Mouse (Mus musculus) 3134 (cell line): ENCODE results near the gene Selenom.

Experiments
- DNase-seq: peaks from one replicate; pipeline ENCODE4 v3.0.0-alpha.2; 2011; ENCODE audit warnings: low spot score; ENCODE audit not compliant: insufficient read length; ENCODE audit errors: extremely low read depth

Gene Selenom

DNA sequence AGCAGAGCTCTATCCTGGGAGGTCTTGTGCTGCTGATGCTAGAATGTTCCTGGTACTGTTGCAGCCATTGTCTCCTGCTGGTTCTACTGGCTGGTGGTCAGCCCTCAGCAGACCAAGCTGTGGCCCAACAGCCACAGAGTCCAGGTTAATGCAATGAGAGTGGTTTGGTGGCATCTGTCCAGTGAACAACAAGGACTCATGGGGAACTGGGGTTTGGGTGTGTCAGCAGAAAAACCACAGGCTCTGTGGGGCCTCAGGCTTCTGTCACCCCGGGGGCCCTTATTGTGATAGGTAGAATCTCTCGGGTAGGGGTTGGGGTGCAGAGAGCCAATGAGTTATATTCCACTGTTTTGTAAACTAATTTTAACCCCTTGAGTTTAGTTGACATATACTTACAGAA lies 4.2 kb upstream of the Selenom start:
- no peak for DNase-seq

DNA sequence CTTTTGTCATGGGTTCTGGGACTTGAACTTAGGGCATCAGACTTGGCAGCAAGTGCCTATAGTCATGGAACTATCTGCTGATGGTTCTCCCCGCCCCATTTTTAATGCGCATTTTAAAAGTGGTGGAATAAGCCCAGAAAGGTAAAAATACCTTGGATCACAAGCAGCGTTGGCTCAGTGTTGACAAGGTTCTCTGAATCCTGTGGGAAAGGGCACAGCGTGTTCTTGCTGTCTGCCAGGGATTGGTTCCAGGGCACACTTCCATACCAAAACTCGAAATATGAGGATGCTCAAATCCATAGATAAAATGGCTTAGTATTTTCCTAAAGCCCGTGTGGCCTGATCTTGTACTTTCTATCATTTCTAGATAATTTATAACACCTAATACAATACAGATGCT lies 1.2 kb upstream of the Selenom start:
- DNase-seq, result no peak

- no peak for DNase-seq
These were observed 732 bp downstream of the Selenom start for GRCm38 (mm10) chr11:3515216-3515615.

- DNase-seq, result no peak
These were observed 1.2 kb downstream of the Selenom start for GRCm38 (mm10) chr11:3515637-3516036.

DNA sequence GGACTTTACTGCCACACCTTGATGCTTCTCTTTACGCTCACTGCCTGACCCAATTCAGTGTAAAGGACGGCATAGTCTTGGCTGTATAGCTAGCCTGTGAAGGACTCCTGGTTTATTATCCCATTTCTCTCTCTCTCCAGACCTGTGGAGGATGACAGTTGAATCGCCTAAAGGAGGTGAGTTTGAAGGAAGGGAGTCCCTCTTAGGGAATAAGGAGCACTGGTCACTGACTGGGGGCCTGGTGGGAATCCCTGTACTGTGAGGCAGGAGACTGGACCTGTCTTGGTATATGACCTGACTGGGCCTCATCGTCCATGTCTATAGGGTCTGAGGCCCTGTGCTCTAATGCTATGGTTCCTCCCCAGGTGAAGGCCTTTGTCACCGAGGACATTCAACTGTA lies 1.6 kb downstream of the Selenom start:
- DNase-seq, result no peak

- DNase-seq, result no peak
These were observed 2.7 kb downstream of the Selenom start for GRCm38 (mm10) chr11:3516859-3517845.

- no peak for DNase-seq
These were observed 3.6 kb downstream of the Selenom start for GRCm38 (mm10) chr11:3517846-3518732.

GRCm38 (mm10) chr11:3519051-3519726 lies 4.7 kb downstream of the Selenom start:
- DNase-seq, result no peak

- DNase-seq, result no peak
These were observed 5.4 kb downstream of the Selenom start for GRCm38 (mm10) chr11:3519756-3520398.

GRCm38 (mm10) chr11:3520919-3521318 lies 6.4 kb downstream of the Selenom start:
- DNase-seq, result no peak

DNA sequence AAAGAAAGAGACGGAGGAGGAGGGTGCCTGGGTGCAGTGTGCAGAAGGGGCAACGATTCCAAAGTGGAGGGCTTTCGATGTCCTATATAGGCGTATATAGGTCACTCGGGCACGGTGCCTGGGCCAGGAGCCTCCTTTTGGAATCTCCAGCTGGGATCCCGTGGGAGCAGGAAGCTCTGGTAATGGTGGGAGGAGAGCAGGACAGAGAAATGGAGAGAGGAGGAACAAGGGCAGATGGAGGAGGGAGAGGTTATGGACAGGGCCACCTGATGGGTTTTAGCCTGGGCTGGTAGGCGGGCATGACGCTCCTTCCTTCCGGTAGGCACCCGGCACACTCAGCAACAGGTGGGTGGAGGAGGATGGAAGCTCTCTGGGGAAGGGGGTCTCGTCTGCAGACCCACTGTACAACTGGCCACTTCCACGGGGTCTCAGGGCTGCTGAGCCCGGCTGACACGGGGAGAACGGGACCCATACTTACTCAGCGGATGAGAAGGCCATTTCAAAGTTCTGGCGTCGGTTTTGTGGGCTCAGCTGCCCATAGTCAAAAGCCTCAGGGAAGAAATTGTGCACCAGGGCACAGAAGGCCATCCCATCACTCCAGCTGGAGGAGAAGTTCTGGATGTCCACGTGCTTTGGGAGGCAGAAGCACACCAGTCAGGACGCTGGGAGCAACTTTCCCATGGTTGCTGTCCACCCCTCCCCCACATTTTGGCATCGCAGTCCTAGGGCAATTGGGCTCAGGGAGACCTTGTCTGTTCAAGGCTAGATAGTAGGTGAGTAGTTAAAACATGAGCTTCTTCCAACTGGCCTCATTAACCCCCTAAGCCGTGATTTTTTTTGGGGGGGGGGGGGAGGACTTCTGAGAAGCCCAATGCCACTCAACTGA lies 7.1 kb downstream of the Selenom start:
- no peak for DNase-seq

DNA sequence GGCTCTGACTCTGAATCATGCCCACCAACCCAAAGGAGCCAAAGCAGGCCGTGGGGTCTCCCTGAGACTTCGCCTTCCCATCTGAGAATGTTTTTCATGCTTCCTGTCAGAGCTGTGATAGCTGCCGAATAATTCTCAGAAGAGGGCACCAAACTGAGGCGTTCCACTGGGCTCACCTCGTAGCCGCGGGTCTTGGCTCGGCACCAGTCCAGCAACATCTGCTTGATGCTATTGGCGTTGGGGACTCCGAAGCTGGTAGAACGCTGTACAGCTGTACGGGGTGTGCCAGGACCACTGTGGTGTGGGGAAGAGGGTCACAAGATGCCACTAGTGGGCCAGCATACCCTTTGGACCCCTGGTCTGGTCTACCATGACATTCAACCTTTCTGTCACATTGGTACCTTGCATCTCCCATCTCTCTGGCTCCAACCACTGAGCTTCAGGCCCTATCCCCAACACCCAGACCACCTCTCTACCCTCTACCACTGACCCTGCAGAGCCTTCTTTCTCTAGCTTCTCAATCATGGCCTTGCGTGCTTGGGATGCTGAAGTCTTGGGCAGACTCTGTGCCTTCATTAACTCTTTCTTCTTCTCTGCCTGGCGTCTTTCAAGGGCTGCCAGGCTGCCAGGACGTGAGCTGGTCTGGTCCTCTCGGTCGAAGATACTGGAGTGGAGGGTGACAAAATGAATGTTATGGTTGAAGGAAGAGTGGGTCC lies 8.0 kb downstream of the Selenom start:
- no peak for DNase-seq

GRCm38 (mm10) chr11:3523840-3524582 lies 9.5 kb downstream of the Selenom start:
- no peak for DNase-seq

DNA sequence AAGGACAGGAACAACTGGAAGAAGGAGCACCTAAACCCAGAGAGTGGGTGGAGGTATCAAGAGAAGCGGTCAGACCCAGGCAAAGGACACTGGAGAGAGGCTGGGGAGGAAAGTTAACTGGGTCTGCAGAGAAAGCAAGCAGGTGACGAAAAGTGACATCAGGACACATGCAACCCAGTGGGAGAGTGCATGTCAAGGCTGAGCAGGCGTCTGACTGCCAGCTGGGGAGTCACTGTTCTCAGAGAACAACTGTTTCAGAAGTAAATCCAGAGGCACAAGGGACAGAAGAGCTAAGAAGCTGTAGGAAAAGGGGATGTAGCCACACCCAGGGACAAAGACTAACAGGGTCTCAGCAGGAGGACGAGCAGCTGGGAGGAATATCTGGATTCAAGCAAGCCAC lies 11.1 kb downstream of the Selenom start:
- no peak for DNase-seq

DNA sequence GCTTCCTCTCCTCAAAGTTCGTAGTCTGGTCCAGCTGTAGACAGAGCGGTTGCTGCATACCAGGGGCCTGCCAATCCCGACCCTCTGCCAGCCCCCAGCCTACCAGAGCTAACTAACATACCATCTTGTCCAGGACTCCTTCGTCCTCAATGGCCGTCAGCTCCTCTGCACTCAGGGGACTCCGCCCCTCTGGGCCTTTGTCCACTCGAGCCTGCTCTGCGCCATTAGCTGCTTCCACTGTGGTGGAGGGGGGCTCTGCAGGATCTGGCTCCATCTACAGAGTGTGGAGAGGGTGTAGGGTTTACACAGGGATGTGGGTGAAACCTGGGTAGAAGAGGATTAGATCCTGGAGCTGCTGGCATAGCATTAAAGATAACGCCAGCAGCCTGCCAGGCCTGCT lies 11.7 kb downstream of the Selenom start:
- DNase-seq, result no peak

- DNase-seq, result no peak
These were observed 12.7 kb downstream of the Selenom start for GRCm38 (mm10) chr11:3526979-3527738.

DNA sequence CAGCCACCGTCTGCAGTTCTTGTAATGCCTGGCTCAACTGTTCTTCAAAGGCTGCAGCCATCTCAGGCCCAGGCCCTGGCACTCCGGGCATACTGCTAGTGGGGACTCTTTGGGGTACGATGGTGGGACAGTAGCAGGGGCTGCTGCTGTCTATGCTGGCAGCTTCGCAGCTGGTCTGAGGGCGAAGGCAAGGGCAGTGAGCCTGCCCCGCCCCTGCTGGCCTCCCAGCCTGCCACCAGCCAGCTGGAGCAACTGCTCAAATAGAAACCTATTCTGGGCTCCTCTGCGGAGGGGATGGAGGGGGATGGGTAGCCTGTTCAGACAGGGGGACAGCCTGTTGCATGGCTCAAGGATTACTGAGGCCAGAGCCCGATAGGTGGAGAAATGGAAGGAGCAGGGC lies 13.3 kb downstream of the Selenom start:
- DNase-seq, result no peak
